Mouse (Mus musculus) liver, embryonic 13.5 days (tissue): ENCODE measurements around the gene Chrm3. TPM values are rescaled to one million over a fixed set of nuclear protein-coding genes. Genes with fewer than 3 reads are reported as not detected.

Experiments
- ATAC-seq: fragments of 200-750 bp; cut with Nextera tagmentation; 2 replicates; pipeline ENCODE4 v1.8.0; 2017; ENCODE audit warnings: low read depth, mild to moderate bottlenecking, moderate number of reproducible peaks, moderate library complexity
- DNase-seq: peaks from one replicate; pipeline ENCODE4 v3.0.0; 2022
- H3K27ac ChIP-seq: fragments of 300-500 bp; sonication (generic); 2 replicates; pipeline ENCODE4 v1.5.1; 2015; ENCODE audit warnings: moderate library complexity, mild to moderate bottlenecking, inconsistent platforms
- H3K27me3 ChIP-seq: fragments of 300-500 bp; sonication (generic); 2 replicates; pipeline ENCODE4 v1.6.1; 2015; ENCODE audit warnings: mild to moderate bottlenecking, inconsistent platforms
- H3K36me3 ChIP-seq: fragments of 300-500 bp; sonication (generic); 2 replicates; pipeline ENCODE4 v1.6.1; 2015; ENCODE audit warnings: mild to moderate bottlenecking, inconsistent platforms
- H3K4me1 ChIP-seq: fragments of 300-500 bp; sonication (generic); replicated peaks from 2 replicates; pipeline ENCODE4 v1.6.1; 2015; ENCODE audit warnings: inconsistent platforms
- H3K4me2 ChIP-seq: fragments of 300-500 bp; sonication (generic); 2 replicates; pipeline ENCODE4 v1.6.1; 2015; ENCODE audit warnings: inconsistent platforms, mild to moderate bottlenecking, moderate library complexity
- H3K4me3 ChIP-seq: fragments of 300-500 bp; sonication (generic); replicated peaks from 2 replicates; pipeline ENCODE4 v1.5.1; 2015; ENCODE audit warnings: mild to moderate bottlenecking, inconsistent platforms
- H3K9ac ChIP-seq: fragments of 300-500 bp; sonication (generic); 2 replicates; pipeline ENCODE4 v1.6.1; 2015; ENCODE audit warnings: mild to moderate bottlenecking, inconsistent platforms
- H3K9me3 ChIP-seq: fragments of 300-500 bp; sonication (generic); replicated peaks from 2 replicates; pipeline ENCODE4 v1.6.1; 2016; ENCODE audit warnings: inconsistent platforms
- WGBS: fragments of 180-500 bp; shearing (Covaris S2); methylation state at CpG from one replicate; pipeline ENCODE4 v1.1.7; 2015; ENCODE audit not compliant: insufficient replicate concordance; 5-methylcytosine and 5-hydroxymethylcytosine counted together
- polyA plus RNA-seq: library from polyadenylated mRNA; unstranded; fragments of >200 nt; fragmentation: Nextera tagmentation; extraction: Ambion mirVana; gene quantifications from 2 replicates; pipeline ENCODE4 v1.2.1, GENCODE M21; 2015

The Chrm3 gene
- polyA plus RNA-seq, 1 experiment from 2014 or later, result 0.08 TPM

- no peak for DNase-seq
- Histone ChIP-seq H3K4me2 (no peak overlapping the region), H3K27ac (no peak overlapping the region), H3K27me3 (no peaks in the 10 kb centered on the region), H3K9ac (no peak overlapping the region), H3K9me3 (no peaks in the 10 kb centered on the region), H3K4me1 (no peaks in the 10 kb centered on the region), H3K4me3 (no peak overlapping the region), H3K36me3 (no peaks in the 10 kb centered on the region)
- WGBS, result 55% methylated on average over 6 of the region's 6 CpGs
- no peak for ATAC-seq
Observed at GRCm38 (mm10) chr13:10029944-10030343, 330.7 kb downstream of the Chrm3 start.

GRCm38 (mm10) chr13:10025134-10025533 is 335.5 kb downstream of the Chrm3 start:
- Histone ChIP-seq H3K4me1 (no peaks in the 10 kb centered on the region), H3K27me3 (no peaks in the 10 kb centered on the region), H3K9ac (no peak overlapping the region), H3K27ac (no peak overlapping the region), H3K9me3 (no peaks in the 10 kb centered on the region), H3K36me3 (no peaks in the 10 kb centered on the region), H3K4me2 (no peak overlapping the region), H3K4me3 (no peak overlapping the region)
- ATAC-seq (no peak), DNase-seq (no peak)
- WGBS, result 62% methylated on average over 3 of the region's 3 CpGs

DNA sequence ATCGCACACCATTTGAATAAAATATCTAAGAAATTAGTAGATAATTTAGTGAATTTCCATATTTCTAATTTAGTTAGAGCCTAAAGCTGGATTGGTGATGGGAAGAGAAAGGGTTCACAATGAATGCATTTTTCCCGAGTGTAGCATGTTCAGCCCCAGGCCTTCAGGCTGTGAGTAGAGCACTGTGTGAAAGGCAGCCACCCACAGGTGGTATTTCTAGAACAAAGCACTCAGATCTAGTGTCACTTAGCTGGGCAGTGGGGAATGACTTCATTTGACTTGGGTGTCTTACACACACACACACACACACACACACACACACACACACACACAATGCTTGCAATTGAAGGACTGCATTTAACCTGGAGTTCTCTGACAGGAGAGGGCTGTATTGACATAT is 337.5 kb downstream of the Chrm3 start:
- Histone ChIP-seq H3K36me3 (no peaks in the 10 kb centered on the region), H3K9ac (no peak overlapping the region), H3K27me3 (no peaks in the 10 kb centered on the region), H3K4me1 (no peaks in the 10 kb centered on the region), H3K4me3 (no peak overlapping the region), H3K4me2 (no peak overlapping the region), H3K9me3 (no peaks in the 10 kb centered on the region), H3K27ac (no peak overlapping the region)
- no peak for ATAC-seq
- no peak for DNase-seq
- 59% methylated on average over 2 of the region's 2 CpGs for WGBS

GRCm38 (mm10) chr13:10019252-10019651 is 341.4 kb downstream of the Chrm3 start:
- no peaks in the 10 kb centered on the region for H3K4me1 ChIP-seq
- H3K4me3 ChIP-seq, result no peak overlapping the region
- H3K9me3 ChIP-seq, result no peaks in the 10 kb centered on the region
- H3K36me3 ChIP-seq, result no peaks in the 10 kb centered on the region
- no peak overlapping the region for H3K4me2 ChIP-seq
- ATAC-seq (no peak), DNase-seq (no peak)
- no peak overlapping the region for H3K27ac ChIP-seq
- H3K9ac ChIP-seq, result no peak overlapping the region
- no peaks in the 10 kb centered on the region for H3K27me3 ChIP-seq
- 15% methylated on average over 1 of the region's 1 CpGs for WGBS

- H3K9ac ChIP-seq, result no peak overlapping the region
- no peak overlapping the region for H3K4me3 ChIP-seq
- H3K27ac ChIP-seq, result no peak overlapping the region
- ATAC-seq (no peak), DNase-seq (no peak)
- no peaks in the 10 kb centered on the region for H3K27me3 ChIP-seq
- no peaks in the 10 kb centered on the region for H3K36me3 ChIP-seq
- no peaks in the 10 kb centered on the region for H3K4me1 ChIP-seq
- no peak overlapping the region for H3K4me2 ChIP-seq
- no peaks in the 10 kb centered on the region for H3K9me3 ChIP-seq
- WGBS, result 61% methylated on average over 4 of the region's 4 CpGs
Observed at GRCm38 (mm10) chr13:10002916-10003315, 357.7 kb downstream of the Chrm3 start.

- WGBS, result 54% methylated on average over 2 of the region's 2 CpGs
- Histone ChIP-seq H3K36me3 (no peaks in the 10 kb centered on the region), H3K27me3 (no peaks in the 10 kb centered on the region), H3K27ac (no peak overlapping the region), H3K4me3 (no peak overlapping the region), H3K4me2 (no peak overlapping the region), H3K9ac (no peak overlapping the region), H3K9me3 (no peaks in the 10 kb centered on the region), H3K4me1 (no peaks in the 10 kb centered on the region)
- DNase-seq (no peak), ATAC-seq (no peak)
Observed at GRCm38 (mm10) chr13:9997664-9998328, 362.9 kb downstream of the Chrm3 start.

- Histone ChIP-seq H3K4me2 (no peak overlapping the region), H3K9ac (no peak overlapping the region), H3K4me3 (no peak overlapping the region), H3K4me1 (no peaks in the 10 kb centered on the region), H3K36me3 (no peaks in the 10 kb centered on the region), H3K27me3 (no peaks in the 10 kb centered on the region), H3K9me3 (no peaks in the 10 kb centered on the region), H3K27ac (no peak overlapping the region)
- 54% methylated on average over 1 of the region's 1 CpGs for WGBS
- ATAC-seq (no peak), DNase-seq (no peak)
Observed at GRCm38 (mm10) chr13:9995852-9996251, 364.8 kb downstream of the Chrm3 start.

- DNase-seq (no peak), ATAC-seq (no peak)
- Histone ChIP-seq H3K4me3 (no peak overlapping the region), H3K9me3 (no peaks in the 10 kb centered on the region), H3K4me1 (no peaks in the 10 kb centered on the region), H3K9ac (no peak overlapping the region), H3K27ac (no peak overlapping the region), H3K4me2 (no peak overlapping the region), H3K36me3 (no peaks in the 10 kb centered on the region), H3K27me3 (no peaks in the 10 kb centered on the region)
- 79% methylated on average over 3 of the region's 3 CpGs for WGBS
Observed at GRCm38 (mm10) chr13:9993571-9993970, 367.1 kb downstream of the Chrm3 start.

GRCm38 (mm10) chr13:9992640-9993039 is 368.0 kb downstream of the Chrm3 start:
- DNase-seq (no peak), ATAC-seq (no peak)
- H3K9ac ChIP-seq, result no peak overlapping the region
- no peaks in the 10 kb centered on the region for H3K36me3 ChIP-seq
- H3K9me3 ChIP-seq, result no peaks in the 10 kb centered on the region
- no peaks in the 10 kb centered on the region for H3K4me1 ChIP-seq
- 48% methylated on average over 2 of the region's 2 CpGs for WGBS
- H3K27ac ChIP-seq, result no peak overlapping the region
- H3K4me2 ChIP-seq, result no peak overlapping the region
- no peak overlapping the region for H3K4me3 ChIP-seq
- H3K27me3 ChIP-seq, result no peaks in the 10 kb centered on the region

DNA sequence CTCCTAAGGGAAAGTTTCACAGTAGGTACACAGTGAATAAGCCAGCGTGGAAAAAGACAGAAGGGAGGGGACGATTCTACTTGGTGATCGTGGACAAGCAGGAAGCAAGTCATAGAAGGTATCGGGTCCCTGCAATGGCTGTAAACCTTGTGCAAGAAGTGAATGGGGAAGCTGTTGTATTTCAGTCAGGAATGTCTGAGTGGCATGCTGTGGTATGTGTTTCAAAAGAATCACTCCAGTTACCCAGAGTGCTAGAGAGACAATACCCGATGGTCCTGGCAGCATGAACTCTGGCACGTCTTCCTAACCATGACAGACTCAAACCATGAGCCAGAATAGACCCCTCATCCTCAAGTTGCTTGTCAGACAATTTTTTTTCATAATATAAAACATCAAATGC is 375.0 kb downstream of the Chrm3 start:
- H3K9me3 ChIP-seq, result no peaks in the 10 kb centered on the region
- WGBS, result 28% methylated on average over 6 of the region's 6 CpGs
- DNase-seq, result no peak
- no peak for ATAC-seq
- no peak overlapping the region for H3K4me3 ChIP-seq
- H3K9ac ChIP-seq, result no peak overlapping the region
- H3K36me3 ChIP-seq, result no peaks in the 10 kb centered on the region
- no peaks in the 10 kb centered on the region for H3K27me3 ChIP-seq
- H3K27ac ChIP-seq, result no peak overlapping the region
- no peaks in the 10 kb centered on the region for H3K4me1 ChIP-seq
- no peak overlapping the region for H3K4me2 ChIP-seq

GRCm38 (mm10) chr13:9983293-9983692 is 377.4 kb downstream of the Chrm3 start:
- no peak for DNase-seq
- H3K4me3 ChIP-seq, result no peak overlapping the region
- H3K9ac ChIP-seq, result no peak overlapping the region
- no peaks in the 10 kb centered on the region for H3K36me3 ChIP-seq
- H3K4me2 ChIP-seq, result no peak overlapping the region
- no peak for ATAC-seq
- no peaks in the 10 kb centered on the region for H3K4me1 ChIP-seq
- WGBS, result 53% methylated on average over 2 of the region's 2 CpGs
- no peaks in the 10 kb centered on the region for H3K27me3 ChIP-seq
- H3K9me3 ChIP-seq, result no peaks in the 10 kb centered on the region
- no peak overlapping the region for H3K27ac ChIP-seq

DNA sequence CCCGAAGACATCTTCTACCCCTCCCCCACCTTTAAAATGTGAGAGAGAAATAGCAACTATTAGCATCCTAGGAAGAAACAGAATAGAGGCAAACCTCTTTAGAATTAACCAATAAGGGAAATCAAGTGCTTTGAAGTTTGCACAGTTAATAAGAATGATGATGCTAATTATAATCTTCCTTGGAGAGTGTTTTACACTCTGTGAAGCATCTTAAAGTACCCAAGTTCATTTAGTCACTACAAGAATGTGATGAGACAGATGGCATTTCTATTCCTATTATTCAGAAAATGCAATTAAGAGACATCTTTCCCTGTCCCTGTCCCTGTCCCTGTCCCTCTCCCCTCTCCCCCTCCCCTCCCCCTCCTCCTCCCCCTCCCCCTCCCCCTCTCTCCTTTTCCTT is 382.9 kb downstream of the Chrm3 start:
- Histone ChIP-seq H3K4me2 (no peak overlapping the region), H3K36me3 (no peaks in the 10 kb centered on the region), H3K27me3 (no peaks in the 10 kb centered on the region), H3K27ac (no peak overlapping the region), H3K4me3 (no peak overlapping the region), H3K4me1 (no peaks in the 10 kb centered on the region), H3K9ac (no peak overlapping the region), H3K9me3 (no peaks in the 10 kb centered on the region)
- DNase-seq (no peak), ATAC-seq (no peak)
- WGBS, result 58% methylated on average over 1 of the region's 1 CpGs
